Mouse (Mus musculus): Measurements from ENCODE around the gene Mydgf. TPM values are rescaled to one million over a fixed set of nuclear protein-coding genes. Genes with fewer than 3 reads are reported as not detected.

Mydgf gene
- polyA plus RNA-seq, 1 experiment = 27.5 TPM

DNA sequence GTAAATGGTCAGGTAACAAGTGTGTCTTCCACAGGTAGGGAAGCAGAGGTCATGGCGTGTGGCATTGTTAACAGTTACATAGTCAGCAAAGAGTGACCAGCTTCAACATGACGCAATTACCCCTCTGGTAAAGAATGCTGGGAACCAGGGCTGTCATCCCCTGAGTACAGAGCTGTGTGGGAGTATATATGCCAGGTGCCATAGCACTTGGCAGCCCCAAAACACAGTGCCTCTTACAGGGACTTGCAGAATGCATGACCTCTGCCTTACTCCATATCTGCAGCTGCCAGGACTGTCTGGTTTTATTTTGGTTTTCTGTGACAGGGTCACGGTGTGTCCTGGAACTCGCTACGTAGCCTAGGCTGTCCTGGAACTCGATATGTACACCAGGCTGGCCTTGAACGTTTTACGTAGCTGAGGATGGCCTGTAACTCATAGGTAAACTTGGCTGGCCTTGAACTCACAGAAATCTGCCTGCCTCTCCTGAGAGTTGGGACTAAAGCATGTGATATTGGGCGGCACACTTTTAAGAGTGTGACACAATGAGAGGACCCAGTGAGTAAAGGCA is 24.3 kb upstream of the Mydgf start:
- peaks cover 32% of the 10 kb centered on the region for H3K36me3 ChIP-seq (ENCODE audit: control insufficient read depth, insufficient read depth, low read length)
- WGBS = 94% methylated on average over 9 of the region's 9 CpGs

DNA sequence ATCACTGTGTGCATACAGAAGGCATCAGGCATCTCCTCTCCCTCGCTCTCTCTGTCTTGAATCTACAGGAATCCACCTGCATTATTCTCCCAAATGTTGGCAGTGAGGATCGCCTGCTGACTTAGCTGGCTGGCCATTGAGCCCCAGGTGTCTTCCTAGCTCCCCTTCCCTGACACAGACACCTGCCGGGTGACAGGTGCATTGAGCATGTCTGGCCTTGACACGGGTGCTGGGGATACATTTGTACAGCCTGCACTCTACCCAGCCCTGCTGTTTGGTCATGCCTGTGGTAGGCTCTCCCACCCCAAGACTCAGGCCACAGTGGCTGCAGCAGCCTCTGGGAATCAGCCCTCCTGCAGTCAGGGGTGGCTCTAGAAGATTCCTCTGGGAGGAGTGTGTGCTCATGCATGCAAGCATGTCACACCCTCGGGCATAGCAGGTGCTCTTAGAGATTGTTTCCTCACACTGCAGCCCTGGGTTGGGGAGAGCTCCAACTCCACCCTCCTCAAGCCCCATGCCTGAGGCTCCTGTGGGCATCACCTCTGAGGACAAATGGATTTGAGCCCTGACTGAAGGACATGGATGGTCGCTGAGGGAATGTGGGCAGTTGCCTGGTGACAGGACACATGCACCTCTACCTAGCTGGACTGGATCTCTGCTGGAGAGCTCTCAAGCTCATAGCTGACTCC is 23.4 kb upstream of the Mydgf start:
- no peak for DNase-seq (ENCODE audit: low read depth in 1 of 2, low spot score in 2 of 2)
- H3K27me3 ChIP-seq (ENCODE audit: control insufficient read depth, insufficient read depth, low read length) = no peaks in the 10 kb centered on the region
- no peak overlapping the region for H3K27ac ChIP-seq (ENCODE audit: insufficient read depth, low read length)
- H3K36me3 ChIP-seq (ENCODE audit: control insufficient read depth, insufficient read depth, low read length) = peaks cover 40% of the 10 kb centered on the region
- 81% methylated on average over 6 of the region's 6 CpGs for WGBS
- H3K4me1 ChIP-seq (ENCODE audit: control insufficient read depth, insufficient read depth, insufficient read length) = no peaks in the 10 kb centered on the region
- H3K4me3 ChIP-seq (ENCODE audit: extremely low read depth, insufficient read depth, insufficient read length) = no peak overlapping the region
- TF ChIP-seq CTCF (IDR thresholded peaks at IDR 0.05; ENCODE audit: extremely low read depth, insufficient read depth, insufficient read length, insufficient replicate concordance) = no peak
- TF ChIP-seq POLR2A (IDR thresholded peaks at IDR 0.05; ENCODE audit: low read depth, low read length) = no peak

More for the DNA sequence above, 24.3 kb upstream of the Mydgf start:
- H3K4me1 ChIP-seq (ENCODE audit: control insufficient read depth, insufficient read depth, insufficient read length) = 0 out of 2 replicates have a peak, but pooled peaks cover 3% of the 10 kb centered on the region
- no peaks in the 10 kb centered on the region for H3K27me3 ChIP-seq (ENCODE audit: control insufficient read depth, insufficient read depth, low read length)
- TF ChIP-seq POLR2A (IDR thresholded peaks at IDR 0.05; ENCODE audit: low read depth, low read length) (no peak), CTCF (IDR thresholded peaks at IDR 0.05; ENCODE audit: extremely low read depth, insufficient read depth, insufficient read length, insufficient replicate concordance) (no peak)
- H3K27ac ChIP-seq (ENCODE audit: insufficient read depth, low read length) = no peak overlapping the region
- H3K4me3 ChIP-seq (ENCODE audit: extremely low read depth, insufficient read depth, insufficient read length) = no peak overlapping the region
- no peak for DNase-seq (ENCODE audit: low read depth in 1 of 2, low spot score in 2 of 2)

DNA sequence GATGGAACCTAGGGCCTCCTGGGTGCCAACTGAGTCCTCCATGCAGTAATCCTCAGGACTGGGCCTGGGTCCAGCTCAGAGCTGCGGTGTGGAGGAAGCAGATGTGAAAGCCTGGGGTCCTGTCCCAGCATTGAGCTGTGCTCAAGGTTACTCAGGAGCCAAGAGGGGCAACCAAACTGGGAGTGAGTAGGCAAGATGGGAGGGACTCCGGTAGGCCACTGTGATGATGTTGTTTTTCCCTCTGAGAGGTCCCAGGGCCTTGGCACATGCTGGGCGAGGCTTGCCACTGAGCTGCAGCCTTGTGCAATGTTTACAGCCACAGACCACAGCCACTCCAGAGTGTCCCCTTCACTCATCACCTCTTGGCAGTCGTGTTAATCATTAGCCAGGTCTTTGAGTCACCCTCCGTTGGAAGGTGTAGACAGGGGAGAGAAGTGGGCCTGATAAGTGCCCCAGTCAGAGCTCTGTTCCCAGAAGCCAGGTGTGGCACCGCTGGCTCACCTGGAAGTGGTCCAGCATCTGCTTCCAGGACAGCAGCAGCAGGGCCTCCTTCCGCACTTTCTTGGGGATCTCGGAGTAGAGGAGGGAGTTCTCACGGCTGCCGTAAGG is 22.7 kb upstream of the Mydgf start:
- WGBS = 90% methylated on average over 10 of the region's 10 CpGs
- no peak for DNase-seq (ENCODE audit: low read depth in 1 of 2, low spot score in 2 of 2)
- peaks cover 38% of the 10 kb centered on the region for H3K36me3 ChIP-seq (ENCODE audit: control insufficient read depth, insufficient read depth, low read length)
- no peak overlapping the region for H3K4me3 ChIP-seq (ENCODE audit: extremely low read depth, insufficient read depth, insufficient read length)
- no peaks in the 10 kb centered on the region for H3K27me3 ChIP-seq (ENCODE audit: control insufficient read depth, insufficient read depth, low read length)
- H3K27ac ChIP-seq (ENCODE audit: insufficient read depth, low read length) = no peak overlapping the region
- TF ChIP-seq CTCF (IDR thresholded peaks at IDR 0.05; ENCODE audit: extremely low read depth, insufficient read depth, insufficient read length, insufficient replicate concordance) (no peak), POLR2A (IDR thresholded peaks at IDR 0.05; ENCODE audit: low read depth, low read length) (no peak)
- H3K4me1 ChIP-seq (ENCODE audit: control insufficient read depth, insufficient read depth, insufficient read length) = no peaks in the 10 kb centered on the region

DNA sequence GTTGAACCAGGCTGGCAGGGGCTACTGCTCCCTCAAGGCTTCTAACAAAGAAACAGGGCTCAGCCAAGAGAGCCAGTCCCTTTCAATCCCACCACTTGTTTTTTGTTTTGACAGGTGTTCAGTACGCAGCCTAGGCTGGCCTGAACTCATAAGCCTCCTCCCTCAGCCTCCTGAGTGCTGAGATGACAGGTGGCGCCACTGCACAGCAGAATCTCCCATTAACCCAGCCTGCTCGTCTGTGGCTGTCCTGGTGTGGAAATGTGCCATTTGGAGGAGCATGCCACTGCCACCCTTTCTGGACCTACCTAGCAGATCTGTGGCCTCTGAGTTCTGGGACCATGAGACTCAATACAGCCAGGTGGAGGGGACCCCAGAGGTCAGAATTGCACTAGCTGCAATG is 20.0 kb upstream of the Mydgf start:
- WGBS = 80% methylated on average over 3 of the region's 3 CpGs
- TF ChIP-seq CTCF (IDR thresholded peaks at IDR 0.05; ENCODE audit: extremely low read depth, insufficient read depth, insufficient read length, insufficient replicate concordance) (no peak), POLR2A (IDR thresholded peaks at IDR 0.05; ENCODE audit: low read depth, low read length) (no peak)
- no peaks in the 10 kb centered on the region for H3K4me1 ChIP-seq (ENCODE audit: control insufficient read depth, insufficient read depth, insufficient read length)
- no peak for DNase-seq (ENCODE audit: low read depth in 1 of 2, low spot score in 2 of 2)
- no peak overlapping the region for H3K4me3 ChIP-seq (ENCODE audit: extremely low read depth, insufficient read depth, insufficient read length)
- peaks cover 34% of the 10 kb centered on the region for H3K36me3 ChIP-seq (ENCODE audit: control insufficient read depth, insufficient read depth, low read length)
- H3K27ac ChIP-seq (ENCODE audit: insufficient read depth, low read length) = no peak overlapping the region
- H3K27me3 ChIP-seq (ENCODE audit: control insufficient read depth, insufficient read depth, low read length) = no peaks in the 10 kb centered on the region

DNA sequence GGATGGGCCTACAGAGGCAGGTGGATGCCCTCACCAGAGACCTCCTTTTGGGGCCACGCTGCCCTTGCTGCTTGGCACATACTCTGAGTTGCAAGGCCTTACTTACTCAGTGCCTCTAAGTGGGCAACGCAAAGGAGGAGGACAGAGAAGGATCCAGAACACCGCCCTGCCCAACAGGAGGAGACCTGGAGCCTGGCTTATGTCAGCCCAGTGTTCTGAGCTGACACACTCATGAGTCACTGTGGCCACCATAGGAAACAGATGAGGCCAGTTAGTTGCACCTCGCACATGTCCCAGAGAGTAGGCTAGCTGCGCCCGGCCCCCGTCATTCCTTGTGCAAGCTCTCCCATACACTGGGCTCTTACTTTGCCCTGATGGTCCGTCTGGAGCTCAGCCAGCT is 18.8 kb upstream of the Mydgf start:
- H3K27me3 ChIP-seq (ENCODE audit: control insufficient read depth, insufficient read depth, low read length) = no peaks in the 10 kb centered on the region
- DNase-seq (ENCODE audit: low read depth in 1 of 2, low spot score in 2 of 2) = no peak
- 94% methylated on average over 8 of the region's 8 CpGs for WGBS
- no peaks in the 10 kb centered on the region for H3K4me1 ChIP-seq (ENCODE audit: control insufficient read depth, insufficient read depth, insufficient read length)
- peaks cover 44% of the 10 kb centered on the region for H3K36me3 ChIP-seq (ENCODE audit: control insufficient read depth, insufficient read depth, low read length)
- H3K4me3 ChIP-seq (ENCODE audit: extremely low read depth, insufficient read depth, insufficient read length) = no peak overlapping the region
- TF ChIP-seq POLR2A (IDR thresholded peaks at IDR 0.05; ENCODE audit: low read depth, low read length) (no peak), CTCF (IDR thresholded peaks at IDR 0.05; ENCODE audit: extremely low read depth, insufficient read depth, insufficient read length, insufficient replicate concordance) (no peak)
- H3K27ac ChIP-seq (ENCODE audit: insufficient read depth, low read length) = no peak overlapping the region

DNA sequence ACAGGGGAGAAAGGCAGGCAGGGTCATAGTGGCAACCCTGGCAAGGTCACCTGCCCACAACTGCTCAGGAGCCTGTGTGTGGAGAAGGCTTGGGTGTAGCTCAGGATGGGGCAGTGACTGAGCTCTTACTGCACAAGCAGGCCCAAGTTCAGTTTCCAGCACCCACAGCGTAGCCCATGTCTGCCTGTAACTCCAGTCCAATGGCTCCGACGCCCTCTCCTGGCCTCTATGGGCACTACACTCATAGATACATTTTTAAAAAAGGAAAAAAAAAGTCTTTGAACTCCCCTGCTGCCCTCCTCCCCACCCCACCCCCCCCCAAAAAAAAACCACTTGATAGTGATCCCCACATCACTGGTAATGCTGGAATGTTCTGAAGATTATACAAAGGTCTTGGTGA is 17.9 kb upstream of the Mydgf start:
- H3K4me3 ChIP-seq (ENCODE audit: extremely low read depth, insufficient read depth, insufficient read length) = no peak overlapping the region
- TF ChIP-seq POLR2A (IDR thresholded peaks at IDR 0.05; ENCODE audit: low read depth, low read length) = no peak
- TF ChIP-seq CTCF (IDR thresholded peaks at IDR 0.05; ENCODE audit: extremely low read depth, insufficient read depth, insufficient read length, insufficient replicate concordance) = no peak
- H3K27me3 ChIP-seq (ENCODE audit: control insufficient read depth, insufficient read depth, low read length) = no peaks in the 10 kb centered on the region
- no peak for DNase-seq (ENCODE audit: low read depth in 1 of 2, low spot score in 2 of 2)
- H3K36me3 ChIP-seq (ENCODE audit: control insufficient read depth, insufficient read depth, low read length) = peaks cover 49% of the 10 kb centered on the region
- H3K4me1 ChIP-seq (ENCODE audit: control insufficient read depth, insufficient read depth, insufficient read length) = no peaks in the 10 kb centered on the region
- WGBS = 78% methylated on average over 3 of the region's 3 CpGs
- no peak overlapping the region for H3K27ac ChIP-seq (ENCODE audit: insufficient read depth, low read length)

DNA sequence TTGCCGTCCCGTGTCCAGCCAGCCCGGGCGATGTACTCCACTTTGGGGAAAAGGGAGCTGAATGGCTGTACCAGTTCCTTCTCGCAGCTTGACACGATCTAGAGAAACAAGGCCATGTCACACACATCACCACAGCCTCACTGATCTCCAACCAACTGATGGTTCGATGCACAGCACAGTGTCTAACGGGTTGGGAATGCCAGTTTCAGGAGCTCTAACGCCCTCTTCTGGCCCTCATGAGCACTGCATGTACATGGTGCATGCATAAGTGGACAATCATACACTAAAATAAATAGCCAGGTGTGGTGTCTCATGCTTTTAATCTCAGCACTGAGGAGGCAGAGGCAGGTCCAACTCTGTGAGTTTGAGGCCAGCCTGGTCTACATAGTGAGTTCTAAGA is 16.9 kb upstream of the Mydgf start:
- H3K4me3 ChIP-seq (ENCODE audit: extremely low read depth, insufficient read depth, insufficient read length) = no peak overlapping the region
- H3K4me1 ChIP-seq (ENCODE audit: control insufficient read depth, insufficient read depth, insufficient read length) = no peaks in the 10 kb centered on the region
- no peak for TF ChIP-seq POLR2A (IDR thresholded peaks at IDR 0.05; ENCODE audit: low read depth, low read length)
- peak; percentile 15; the same call in 1 of the 2 replicates for TF ChIP-seq CTCF (IDR thresholded peaks at IDR 0.05; ENCODE audit: extremely low read depth, insufficient read depth, insufficient read length, insufficient replicate concordance)
- H3K27ac ChIP-seq (ENCODE audit: insufficient read depth, low read length) = no peak overlapping the region
- H3K36me3 ChIP-seq (ENCODE audit: control insufficient read depth, insufficient read depth, low read length) = peaks cover 48% of the 10 kb centered on the region
- DNase-seq (ENCODE audit: low read depth in 1 of 2, low spot score in 2 of 2) = no peak
- no peaks in the 10 kb centered on the region for H3K27me3 ChIP-seq (ENCODE audit: control insufficient read depth, insufficient read depth, low read length)
- 92% methylated on average over 9 of the region's 9 CpGs for WGBS
